Mouse (Mus musculus): Measurements from ENCODE around the gene Gm16253. TPM values are rescaled to one million over a fixed set of nuclear protein-coding genes. Genes with fewer than 3 reads are reported as not detected.

The Gm16253 gene
- polyA plus RNA-seq, 1 experiment from 2014 or later, result not detected

DNA sequence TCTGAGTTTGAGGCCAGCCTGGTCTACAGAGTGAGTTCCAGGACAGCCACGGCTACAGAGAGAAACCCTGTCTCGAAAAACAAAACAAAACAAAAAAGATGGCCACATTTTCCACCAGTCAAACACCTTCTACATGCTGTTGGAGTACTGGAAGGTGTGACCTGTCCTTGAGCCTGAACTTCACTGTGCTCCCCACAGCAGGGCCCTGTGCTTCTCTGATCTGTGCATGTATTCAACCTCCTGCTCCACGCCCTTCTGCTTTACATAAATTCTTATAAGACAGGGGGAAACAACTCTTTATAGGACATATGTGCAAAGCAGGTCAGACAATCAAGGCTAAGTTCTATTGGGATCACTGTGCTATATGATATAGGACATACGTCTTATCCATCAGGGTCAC, 46.4 kb downstream of the Gm16253 start:
- Histone ChIP-seq H3K4me1 (replicated peaks; ENCODE audit: insufficient read depth, low read length) (no peaks in the 10 kb centered on the region), H3K4me3 (replicated peaks; ENCODE audit: low read depth, low read length) (no peak overlapping the region), H3K36me3 (ENCODE audit: insufficient read depth, low read length) (peaks cover 31% of the 10 kb centered on the region), H3K27ac (no peak overlapping the region), H3K9ac (ENCODE audit: low read depth, low read length) (no peak overlapping the region), H3K9me3 (replicated peaks; ENCODE audit: low read length) (no peaks in the 10 kb centered on the region), H3K27me3 (ENCODE audit: insufficient read depth, low read length) (no peaks in the 10 kb centered on the region), H3K4me2 (ENCODE audit: low read length) (no peak overlapping the region)
- DNase-seq (ENCODE audit: low spot score), result no peak
- 90% methylated on average over 4 of the region's 4 CpGs for WGBS
- no peak for ATAC-seq (replicated peaks; ENCODE audit: low FRiP score, low read depth)
- TF ChIP-seq CTCF (IDR thresholded peaks at IDR 0.05; ENCODE audit: low read depth), result no peak

DNA sequence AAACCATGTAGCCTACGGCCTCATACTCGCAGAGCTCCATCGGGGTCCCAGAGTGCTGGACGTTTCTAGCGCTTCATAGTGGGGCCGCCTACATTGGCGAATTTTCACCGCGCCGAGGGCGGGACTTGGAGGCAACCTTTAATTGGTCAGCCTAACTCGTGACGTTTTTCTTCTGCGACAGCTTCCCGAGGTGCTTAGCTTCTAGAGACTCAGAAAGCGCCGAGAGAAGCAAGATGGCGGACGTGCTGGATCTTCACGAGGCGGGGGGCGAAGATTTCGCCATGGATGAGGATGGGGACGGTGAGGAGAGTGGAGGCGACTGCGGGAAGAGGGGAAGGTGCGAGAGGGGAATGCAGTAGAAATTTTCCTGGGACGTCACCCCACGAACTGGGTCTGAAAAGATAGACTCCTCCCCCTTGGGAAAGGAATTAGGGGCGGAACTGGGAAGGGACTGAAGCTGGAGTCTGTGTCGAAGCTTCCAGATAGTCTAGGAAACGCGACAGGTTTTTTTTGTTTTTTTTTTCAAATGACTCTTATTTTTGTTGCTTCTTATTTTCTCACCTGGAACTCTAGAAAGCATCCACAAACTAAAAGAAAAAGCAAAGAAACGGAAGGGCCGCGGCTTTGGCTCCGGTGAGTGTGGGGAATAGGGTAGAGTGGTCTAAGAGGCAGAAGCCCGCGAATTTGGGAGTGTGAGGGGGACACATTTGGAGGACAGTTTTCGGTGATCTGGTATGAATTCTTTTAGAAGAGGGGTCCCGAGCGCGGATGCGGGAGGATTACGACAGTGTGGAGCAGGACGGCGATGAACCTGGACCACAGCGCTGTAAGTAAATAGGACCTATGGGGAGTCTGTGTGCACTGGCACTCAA, 53.2 kb downstream of the Gm16253 start, which contains the start of gene Rbm8a:
TSS of gene Rbm8a (plus strand) at position 205 of the 872 bp plus-strand sequence.
- no peak for TF ChIP-seq CTCF (IDR thresholded peaks at IDR 0.05; ENCODE audit: low read depth)
- peak; percentile 99 for DNase-seq (ENCODE audit: low spot score)
- under 1% methylated on average over 48 of the region's 48 CpGs for whole genome bisulfite sequencing

More for the DNA sequence above, 53.2 kb downstream of the Gm16253 start, which contains the start of gene Rbm8a:
- Histone ChIP-seq H3K36me3 (ENCODE audit: insufficient read depth, low read length) (peaks cover 5% of the 10 kb centered on the region; the same call in 1 of the 2 replicates), H3K9me3 (replicated peaks; ENCODE audit: low read length) (no peaks in the 10 kb centered on the region), H3K4me3 (replicated peaks; ENCODE audit: low read depth, low read length) (peak within 1 kb of the TSS; percentile 64), H3K27me3 (ENCODE audit: insufficient read depth, low read length) (no peaks in the 10 kb centered on the region), H3K9ac (ENCODE audit: low read depth, low read length) (peak within 1 kb of the TSS; percentile 77), H3K4me2 (ENCODE audit: low read length) (peak within 1 kb of the TSS; percentile 79), H3K4me1 (replicated peaks; ENCODE audit: insufficient read depth, low read length) (no peaks in the 10 kb centered on the region), H3K27ac (peak within 1 kb of the TSS; percentile 75)
- peak; percentile 92 for ATAC-seq (replicated peaks; ENCODE audit: low FRiP score, low read depth)

Other genes starting within 250 kb of the Gm16253 start
- 0.40 and 0.51 TPM in 2 replicates for gene BC107364, start 124.7 kb upstream of the Gm16253 start, polyA plus RNA-seq (2015; fragmentation: Nextera tagmentation; extraction: Ambion mirVana)
- gene Hfe2, start 51.8 kb upstream of the Gm16253 start, polyA plus RNA-seq (2015; fragmentation: Nextera tagmentation; extraction: Ambion mirVana), result 0.07 and 0.10 TPM in 2 replicates
- gene Txnip, start 19.0 kb upstream of the Gm16253 start, polyA plus RNA-seq (2015; fragmentation: Nextera tagmentation; extraction: Ambion mirVana), result 241 and 254 TPM in 2 replicates
- 26.0 and 28.2 TPM in 2 replicates for gene Polr3gl, start 17.2 kb downstream of the Gm16253 start, polyA plus RNA-seq (2015; fragmentation: Nextera tagmentation; extraction: Ambion mirVana)
- 1.2 and 1.3 TPM in 2 replicates for gene Ankrd34a, start 19.7 kb downstream of the Gm16253 start, polyA plus RNA-seq (2015; fragmentation: Nextera tagmentation; extraction: Ambion mirVana)
- 4.9 and 5.2 TPM in 2 replicates for gene Lix1l, start 24.2 kb downstream of the Gm16253 start, polyA plus RNA-seq (2015; fragmentation: Nextera tagmentation; extraction: Ambion mirVana)
- gene Rbm8a, start 52.9 kb downstream of the Gm16253 start, polyA plus RNA-seq (2015; fragmentation: Nextera tagmentation; extraction: Ambion mirVana), result 100 and 111 TPM in 2 replicates
- gene Pex11b, start 58.4 kb downstream of the Gm16253 start, polyA plus RNA-seq (2015; fragmentation: Nextera tagmentation; extraction: Ambion mirVana), result 69.4 and 70.1 TPM in 2 replicates
- gene Gm42957, start 58.5 kb downstream of the Gm16253 start, polyA plus RNA-seq (2015; fragmentation: Nextera tagmentation; extraction: Ambion mirVana), result 0.06 TPM in 1 of 2 replicates, not detected in the other
- gene Itga10, start 68.6 kb downstream of the Gm16253 start, polyA plus RNA-seq (2015; fragmentation: Nextera tagmentation; extraction: Ambion mirVana), result 0.42 and 0.59 TPM in 2 replicates
- 1.0 and 1.3 TPM in 2 replicates for gene Ankrd35, start 93.1 kb downstream of the Gm16253 start, polyA plus RNA-seq (2015; fragmentation: Nextera tagmentation; extraction: Ambion mirVana)
- gene Pias3, start 119.4 kb downstream of the Gm16253 start, polyA plus RNA-seq (2015; fragmentation: Nextera tagmentation; extraction: Ambion mirVana), result 38.7 and 39.1 TPM in 2 replicates
- gene Nudt17, start 131.6 kb downstream of the Gm16253 start, polyA plus RNA-seq (2015; fragmentation: Nextera tagmentation; extraction: Ambion mirVana), result 8.2 and 9.5 TPM in 2 replicates
- gene Polr3c, start 150.6 kb downstream of the Gm16253 start, polyA plus RNA-seq (2015; fragmentation: Nextera tagmentation; extraction: Ambion mirVana), result 25.3 and 29.8 TPM in 2 replicates
- 59.0 and 59.2 TPM in 2 replicates for gene Rnf115, start 150.7 kb downstream of the Gm16253 start, polyA plus RNA-seq (2015; fragmentation: Nextera tagmentation; extraction: Ambion mirVana)

All from kidney, postnatal 0 days (tissue).